Mouse (Mus musculus) CH12F3 (cell line): ENCODE results near the gene Bnipl.

Source experiments
- in situ Hi-C: fragments of 300-500 bp; cut with MboI; formaldehyde crosslinking; loops from 2 replicates; pipeline ENCODE4 v1.14.3; 2020; ENCODE audit warnings: low sequenced_read_pairs

Gene Bnipl

GRCm38 (mm10) chr3:95240900-95241299 is 10.1 kb downstream of the Bnipl start:
- in situ Hi-C loops = no loop called here

DNA sequence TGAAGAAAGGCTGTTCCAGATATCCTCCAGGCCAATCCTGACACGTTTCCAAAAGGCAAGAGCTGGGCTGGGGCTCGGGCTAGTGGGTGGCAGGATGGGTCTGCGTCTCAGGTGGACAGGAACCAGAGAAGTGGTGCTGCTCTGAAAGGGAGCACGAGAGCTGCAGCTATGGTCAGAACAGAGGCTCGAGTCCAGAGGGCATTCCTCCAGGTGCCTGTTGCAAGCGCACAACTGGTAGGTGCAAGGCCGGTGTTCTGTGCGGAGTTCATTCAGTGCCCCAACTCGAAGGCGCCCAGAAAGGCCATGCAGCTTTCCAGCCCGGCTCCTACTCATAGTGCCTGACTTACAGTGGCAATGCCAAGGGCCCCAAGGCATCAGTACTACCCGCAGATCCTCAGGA is 11.0 kb downstream of the Bnipl start:
- in situ Hi-C loops = no loop called here

DNA sequence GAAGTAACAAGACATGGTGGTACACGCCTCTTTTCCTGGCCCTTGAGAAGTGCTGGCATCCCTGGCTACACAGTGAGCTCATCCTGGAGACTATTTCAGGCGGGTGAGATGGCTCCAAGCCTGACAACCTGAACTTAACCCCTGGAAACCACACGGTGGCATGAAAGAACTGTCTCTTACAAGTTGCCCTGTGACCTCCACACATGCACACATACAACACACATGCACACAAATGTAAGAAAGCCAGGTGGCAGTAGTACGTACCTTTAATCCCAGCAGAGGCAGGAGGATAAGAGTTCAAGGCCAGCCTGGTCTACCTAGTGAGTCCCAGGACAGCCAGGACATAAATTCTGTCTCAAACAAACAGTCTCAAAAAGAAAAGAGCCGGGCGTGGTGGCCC is 12.0 kb downstream of the Bnipl start:
- in situ Hi-C loops = no loop called here

DNA sequence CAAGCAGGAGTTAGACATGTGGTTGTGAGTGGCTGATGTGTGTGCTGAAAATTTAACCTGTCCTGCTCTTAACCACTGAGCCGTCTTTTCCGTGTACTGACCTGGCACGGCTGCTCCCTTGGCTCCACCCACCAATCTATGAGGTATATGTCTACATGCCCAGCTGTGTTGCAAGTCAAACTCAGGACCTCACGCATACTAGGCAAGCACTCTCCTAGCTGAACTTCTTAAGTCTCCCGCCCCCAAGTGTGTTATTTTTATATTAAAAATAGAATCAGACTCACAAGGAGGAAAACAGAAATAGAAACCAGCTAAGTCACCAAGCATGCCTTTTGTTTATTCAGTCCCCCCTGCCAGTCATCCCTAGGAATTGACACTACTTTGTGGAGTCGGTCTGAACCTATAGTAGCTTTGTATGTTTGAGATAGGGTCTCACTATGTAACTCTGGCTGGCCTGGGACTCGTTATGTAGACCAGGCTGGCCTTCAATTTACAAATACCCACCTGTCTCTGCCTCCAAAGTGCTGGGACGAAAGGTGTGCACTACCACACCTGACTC is 13.4 kb downstream of the Bnipl start:
- in situ Hi-C loops = no loop called here

GRCm38 (mm10) chr3:95235386-95236301 is 15.3 kb downstream of the Bnipl start:
- in situ Hi-C loops = no loop called here

GRCm38 (mm10) chr3:95233303-95233980 is 17.6 kb downstream of the Bnipl start:
- in situ Hi-C loops = no loop called here

GRCm38 (mm10) chr3:95232771-95233170 is 18.2 kb downstream of the Bnipl start:
- in situ Hi-C loops = no loop called here

DNA sequence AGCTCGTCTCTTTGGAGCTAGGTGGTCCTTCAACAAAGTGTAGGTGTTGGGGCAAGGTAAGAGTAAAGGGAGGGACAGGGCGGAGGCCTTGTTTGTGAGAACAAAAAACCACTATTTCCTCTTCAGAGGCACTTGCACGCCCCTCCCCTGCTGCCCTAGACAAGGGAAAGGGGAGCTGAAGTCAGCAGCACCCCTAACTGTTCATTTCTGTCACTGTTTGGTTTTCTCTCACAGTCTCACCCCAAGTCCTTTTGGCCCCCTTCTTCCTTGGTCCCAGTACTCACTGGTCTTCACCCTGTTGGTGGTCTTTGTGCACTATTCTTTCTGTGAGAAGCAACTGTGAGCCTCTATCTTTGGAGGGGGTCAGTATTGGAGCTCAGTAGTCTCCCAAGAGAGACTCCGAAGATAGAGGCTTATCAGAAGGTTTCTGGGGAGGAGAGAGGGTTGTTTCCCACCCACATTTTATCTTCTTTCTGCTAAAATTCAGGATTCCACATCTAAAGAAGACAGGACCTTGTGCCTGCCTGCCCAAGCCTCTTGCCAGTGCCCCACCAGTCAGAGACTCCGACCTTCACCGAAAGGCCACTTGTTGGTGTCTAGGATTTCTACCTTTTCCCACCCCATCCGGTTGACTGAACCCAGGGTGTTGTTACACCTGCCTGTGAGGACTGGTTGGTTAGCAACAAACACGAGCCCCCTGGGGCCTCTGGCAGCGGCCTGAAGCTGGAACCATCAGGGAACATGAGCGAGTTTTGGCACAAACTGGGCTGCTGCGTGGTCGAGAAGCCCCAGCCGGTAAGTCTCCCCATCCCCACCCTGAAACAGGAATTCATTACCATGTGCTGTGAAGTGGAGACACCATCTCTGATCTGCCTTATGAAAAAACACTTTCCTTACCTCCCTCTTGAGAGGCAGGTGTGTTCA is 19.4 kb downstream of the Bnipl start, which contains the start of gene Mllt11:
Gene Mllt11, minus strand, starts transcription at position 874 of the 924 bp plus-strand sequence.
- in situ Hi-C loops = no loop called here

- in situ Hi-C loops = no loop called here
Observed at GRCm38 (mm10) chr3:95230495-95231297, 20.3 kb downstream of the Bnipl start.

DNA sequence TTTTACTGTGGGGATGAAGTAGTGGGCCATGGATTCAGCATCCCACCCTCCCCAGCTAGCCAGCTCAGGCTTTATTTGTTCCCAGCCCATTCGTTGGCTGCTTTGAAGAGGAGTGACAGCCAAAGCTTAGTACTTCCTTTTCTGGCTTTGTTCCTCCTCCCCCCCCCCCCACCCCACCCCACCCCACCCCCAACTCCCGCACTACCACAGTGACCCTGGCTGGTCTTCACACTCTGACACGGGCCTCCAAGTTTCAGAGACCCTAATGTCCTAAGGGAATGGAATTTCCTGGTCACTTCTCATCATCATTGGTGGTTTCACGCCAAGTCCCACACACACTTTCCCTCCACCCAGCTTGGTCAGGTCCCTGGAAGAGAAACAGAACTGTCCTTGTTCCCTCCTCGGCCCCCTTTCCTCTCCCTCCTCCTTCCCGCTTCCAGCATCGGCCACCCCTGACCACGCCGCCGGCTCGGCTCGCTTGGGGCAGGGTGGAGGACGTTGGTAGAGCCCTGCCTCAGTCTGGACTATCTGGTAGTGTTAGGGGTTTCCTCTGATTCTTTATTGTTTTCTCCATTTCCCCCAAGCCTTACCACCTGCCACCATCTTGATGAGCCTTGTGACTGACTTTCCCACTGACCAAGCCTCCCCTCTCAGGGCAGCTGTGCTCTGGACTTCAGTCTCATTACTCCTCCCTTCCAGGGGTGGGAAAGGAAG is 21.1 kb downstream of the Bnipl start:
- in situ Hi-C loops = no loop called here

DNA sequence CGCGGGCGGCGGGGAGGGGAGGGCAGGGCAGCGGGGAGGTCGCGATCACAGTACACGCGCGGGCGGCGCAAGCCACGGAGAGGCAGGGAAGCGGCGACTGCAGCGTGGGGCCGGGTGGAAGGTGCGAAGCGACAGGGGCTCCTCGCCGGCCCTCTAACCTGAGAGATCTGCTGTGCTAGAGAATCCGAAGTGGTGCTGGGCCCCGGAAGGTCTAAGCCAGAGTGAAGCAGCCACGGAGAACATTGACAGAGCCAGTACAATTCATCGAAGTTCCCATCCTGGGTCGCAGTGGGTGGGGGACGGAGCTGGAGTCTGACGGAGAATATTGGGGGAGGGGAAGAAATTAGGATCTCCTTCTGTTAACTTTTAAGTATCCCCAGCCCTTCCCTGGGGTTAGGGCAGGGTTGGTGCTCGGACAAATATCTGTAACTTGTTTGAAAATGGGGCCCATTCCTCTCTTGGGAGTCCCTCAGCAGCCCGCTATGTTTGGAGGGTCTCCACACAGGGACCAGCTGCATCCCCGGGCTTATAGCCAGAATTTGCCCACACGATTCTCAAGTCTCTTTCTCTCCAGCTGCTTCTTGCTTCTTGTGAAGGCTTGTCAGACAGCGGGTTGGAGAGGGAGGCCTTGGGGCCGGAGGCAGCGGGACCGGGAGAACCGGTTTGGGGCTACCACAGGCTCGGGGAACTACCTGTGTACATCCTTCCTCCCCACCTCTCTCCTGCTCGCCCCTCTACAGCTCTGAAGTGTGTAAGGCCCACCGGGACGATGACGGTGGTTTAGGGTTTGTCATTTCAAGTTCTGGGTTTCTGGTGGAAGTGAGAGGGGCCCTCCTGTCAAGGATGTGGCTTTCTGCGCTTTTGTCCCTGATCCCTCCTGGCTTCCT is 21.9 kb downstream of the Bnipl start:
- in situ Hi-C loops = no loop called here

- in situ Hi-C loops = no loop called here
Observed at GRCm38 (mm10) chr3:95228148-95228893, 22.7 kb downstream of the Bnipl start, which contains the start of gene Cdc42se1. TSS of gene Cdc42se1 (plus strand) at chr3:95228732.

GRCm38 (mm10) chr3:95227214-95227613 is 23.8 kb downstream of the Bnipl start:
- in situ Hi-C loops = no loop called here

DNA sequence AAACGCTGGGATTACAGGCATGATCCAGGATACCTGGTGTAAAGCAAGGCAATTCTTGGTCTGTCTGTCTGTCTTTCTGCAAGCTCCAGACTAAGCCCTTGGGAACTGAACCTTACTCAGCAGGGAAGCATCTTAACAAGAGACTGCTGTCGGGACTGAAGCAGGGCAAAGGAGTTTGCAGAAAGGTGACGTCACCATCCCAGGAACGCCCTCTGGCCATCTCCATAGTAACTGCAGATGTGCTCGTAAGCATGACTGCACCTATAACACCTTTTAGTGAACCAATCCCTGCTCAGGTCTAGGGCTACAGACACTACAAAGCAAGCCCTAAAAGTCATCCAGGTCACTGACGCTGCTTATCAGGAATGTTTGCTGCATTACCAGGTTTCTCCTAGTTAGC is 26.7 kb downstream of the Bnipl start:
- in situ Hi-C loops = no loop called here

- in situ Hi-C loops = no loop called here
Observed at GRCm38 (mm10) chr3:95223041-95223440, 28.0 kb downstream of the Bnipl start.

GRCm38 (mm10) chr3:95218466-95219137 is 32.4 kb downstream of the Bnipl start:
- in situ Hi-C loops = no loop called here
